Mouse (Mus musculus) liver, adult 10 weeks (tissue): ENCODE results near the gene Gnb5. TPM values are rescaled to one million over a fixed set of nuclear protein-coding genes. Genes with fewer than 3 reads are reported as not detected.

ENCODE experiments used
- polyA plus RNA-seq: library from polyadenylated mRNA; stranded (reverse); fragments of 350-450 nt; fragmentation: Illumina TruSeq; extraction: RNeasy Lipid Tissue Mini Kit (QIAGEN cat#74804); gene quantifications from one replicate; pipeline ENCODE4 v1.2.3, GENCODE M21; 2014; ENCODE audit warnings: low read depth, low replicate concordance

Gene Gnb5
- 0.93 TPM for polyA plus RNA-seq

DNA sequence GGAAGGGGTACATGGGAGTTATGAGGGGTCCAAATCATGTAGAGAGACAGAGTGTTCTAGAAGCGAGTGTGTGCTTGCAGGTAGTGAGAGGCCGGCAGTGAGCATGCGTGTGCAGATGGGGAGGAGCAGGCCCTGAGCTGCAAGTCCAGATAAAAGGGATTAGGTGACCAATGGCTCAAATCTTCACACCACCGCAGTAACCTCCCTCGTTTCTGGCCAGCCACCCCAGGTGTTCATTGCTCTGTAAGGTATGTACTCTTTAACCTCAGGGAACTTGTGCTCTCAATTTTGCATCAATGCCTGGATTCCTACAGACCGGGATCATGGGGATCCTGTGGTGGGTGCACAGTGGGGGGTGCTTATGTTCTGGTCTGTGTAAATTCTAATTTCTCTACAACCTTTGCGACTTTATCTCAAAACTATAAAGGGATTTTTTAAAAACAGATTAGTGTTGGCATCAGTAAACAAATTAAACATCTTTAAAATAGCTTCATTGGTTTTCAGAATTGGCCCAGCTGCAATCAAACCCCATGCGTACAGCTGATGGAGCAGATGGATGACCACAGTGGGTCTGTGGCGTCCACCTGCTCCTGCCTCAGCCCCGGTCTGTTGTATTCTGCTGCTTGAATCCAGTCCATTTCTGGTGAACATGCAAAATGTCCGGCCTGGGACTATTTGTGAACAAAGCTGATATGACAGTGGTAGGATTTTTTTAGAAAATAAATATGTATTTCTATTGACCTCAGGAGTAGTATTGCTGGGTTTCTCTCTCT is at the start of gene Gnb5:
Gnb5 (plus strand) TSS at position 163 of the 773 bp plus-strand sequence.

DNA sequence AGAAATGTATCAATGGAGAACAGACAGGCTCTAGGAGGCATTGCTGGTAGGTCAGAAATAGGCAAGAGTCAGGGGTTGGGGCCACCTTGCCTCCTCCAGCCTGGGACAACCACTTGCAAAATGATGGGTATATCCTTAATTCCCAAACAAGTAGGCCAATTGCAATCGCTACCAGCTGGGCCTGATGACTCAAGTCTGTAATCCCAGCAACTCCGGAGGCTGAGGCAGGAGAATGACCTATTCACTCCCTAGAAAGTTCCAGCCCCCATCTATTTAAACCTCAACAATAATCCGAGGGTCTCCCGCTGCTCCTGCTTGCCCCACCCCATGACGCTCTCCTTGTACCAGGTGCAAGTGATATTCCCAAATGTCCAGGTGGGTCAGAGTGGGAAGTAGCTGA is 41.4 kb downstream of the Gnb5 start, which contains the start of gene Bcl2l10:
Bcl2l10 (plus strand) TSS at position 301 of the 400 bp plus-strand sequence.

Other genes starting within 250 kb of the Gnb5 start
- 0.77 TPM for gene Myo5a, start 235.3 kb upstream of the Gnb5 start, polyA plus RNA-seq
- gene Myo5c, start 74.3 kb upstream of the Gnb5 start, polyA plus RNA-seq = 0.32 TPM
- gene Bcl2l10, start 41.5 kb downstream of the Gnb5 start, polyA plus RNA-seq = not detected
- 28.1 TPM for gene Mapk6, start 103.7 kb downstream of the Gnb5 start, polyA plus RNA-seq
- gene Leo1, start 135.2 kb downstream of the Gnb5 start, polyA plus RNA-seq = 16.8 TPM